Mouse (Mus musculus) splenic B cell, adult 2 months (primary cell): ENCODE results near the gene Lpp.

Experiments used
- DNase-seq: peaks from one replicate; pipeline ENCODE4 v3.0.0-alpha.2; 2011; ENCODE audit warnings: low read depth, low spot score
- H3K27me3 ChIP-seq: 2 replicates; pipeline ENCODE4 v1.6.1; 2012; ENCODE audit warnings: mild to moderate bottlenecking, low read length, moderate library complexity, mixed read lengths; ENCODE audit not compliant: control insufficient read depth, poor library complexity, insufficient read depth, severe bottlenecking
- H3K36me3 ChIP-seq: 2 replicates; pipeline ENCODE4 v1.6.1; 2012; ENCODE audit warnings: mild to moderate bottlenecking, low read length, moderate library complexity, mixed read lengths; ENCODE audit not compliant: control insufficient read depth, poor library complexity, insufficient read depth, severe bottlenecking

The Lpp gene

DNA sequence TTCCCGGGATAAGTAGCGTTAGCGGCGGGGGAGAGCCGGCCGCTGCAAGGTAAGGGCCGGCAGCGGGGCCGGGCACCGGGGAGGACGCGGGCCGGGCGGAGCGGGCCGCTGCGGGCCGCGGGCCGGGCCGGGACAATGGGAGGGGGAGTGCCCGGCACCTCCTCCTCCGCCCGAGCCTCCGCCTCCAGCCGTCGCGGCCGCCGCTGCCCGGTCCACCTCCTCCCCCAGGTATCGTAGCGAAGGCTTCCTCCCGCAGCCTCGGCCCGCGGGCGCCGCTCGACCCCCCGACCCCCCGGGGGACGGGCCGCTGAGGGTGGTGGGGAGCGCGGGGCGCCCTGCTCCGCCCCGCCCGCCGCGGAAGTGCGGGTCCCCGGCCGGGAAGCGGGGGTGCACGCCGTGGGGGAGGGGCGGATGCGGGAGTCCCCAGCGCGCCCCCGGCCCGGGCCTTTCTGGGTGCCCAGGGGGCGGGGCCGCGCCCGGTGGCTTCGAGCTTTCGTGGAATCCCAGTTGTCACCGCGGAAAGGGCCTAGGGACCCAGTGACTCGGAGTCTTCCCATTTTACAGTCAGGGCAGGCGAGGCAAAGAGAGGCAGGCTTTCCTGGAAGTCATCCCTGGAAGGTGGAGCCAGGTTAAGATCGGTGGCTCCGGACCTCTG is 376 bp downstream of the Lpp start:
- DNase-seq, result peak; percentile 50
- no peaks in the 10 kb centered on the region for H3K36me3 ChIP-seq
- no peaks in the 10 kb centered on the region; the same call in 1 of the 2 replicates for H3K27me3 ChIP-seq

DNA sequence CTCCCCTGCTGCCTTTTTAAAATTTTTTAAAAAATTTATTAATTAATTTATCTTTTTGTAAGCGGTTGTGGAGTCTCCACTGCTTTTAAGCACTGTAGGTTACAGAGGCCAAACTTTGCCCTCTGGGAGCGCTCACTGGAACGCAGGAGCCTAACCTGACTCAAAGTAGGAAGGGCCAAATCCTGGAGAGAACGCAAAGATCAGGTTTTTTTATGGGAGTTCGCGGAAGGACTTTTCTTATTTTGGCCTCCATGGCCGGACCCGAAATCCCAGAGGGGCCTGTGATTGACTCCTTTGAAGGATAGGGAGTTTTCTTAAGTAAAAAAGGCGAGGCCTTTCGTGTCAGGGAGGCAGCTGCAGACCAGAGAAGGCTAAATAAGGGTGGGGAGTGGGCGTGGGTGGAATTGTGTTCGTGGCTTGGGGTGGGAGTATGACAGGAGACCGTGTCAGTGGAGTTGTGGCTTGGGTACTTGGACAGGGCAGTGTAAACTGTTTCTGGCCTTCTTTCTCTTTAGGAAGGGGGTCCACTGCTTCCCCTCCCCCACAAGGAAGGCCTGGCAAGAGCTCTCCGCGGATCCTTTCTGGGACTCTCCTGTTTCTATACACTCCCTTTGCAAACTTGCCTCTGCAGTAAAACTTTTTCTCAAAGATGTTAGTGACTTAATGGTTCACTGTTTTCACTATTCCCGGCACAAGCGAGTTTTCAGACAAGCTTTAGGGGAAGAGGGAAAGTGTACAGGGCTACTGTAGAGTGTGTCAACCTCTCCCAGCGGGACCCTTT is 1.1 kb downstream of the Lpp start:
- H3K27me3 ChIP-seq, result no peaks in the 10 kb centered on the region
- H3K36me3 ChIP-seq, result no peaks in the 10 kb centered on the region
- no peak for DNase-seq

DNA sequence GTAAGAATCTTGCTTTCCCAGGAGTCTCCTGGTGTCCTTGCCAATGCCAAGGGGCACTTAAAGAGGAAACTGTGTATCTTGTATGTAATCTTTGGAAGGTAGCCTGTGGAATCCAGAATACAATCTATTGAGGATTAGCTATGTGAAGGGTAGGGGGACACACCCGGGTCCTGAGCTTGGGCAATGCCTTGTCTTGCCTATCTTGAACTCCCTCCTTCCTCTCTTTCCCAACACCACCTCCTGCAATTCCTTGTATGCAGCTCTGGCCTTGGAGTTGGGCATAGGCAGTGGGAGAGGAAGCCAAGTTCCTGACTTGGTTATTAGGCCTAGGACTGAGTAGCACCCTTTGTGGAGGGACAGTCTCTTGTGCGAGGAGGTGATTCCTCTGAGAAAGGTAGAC is 1.8 kb downstream of the Lpp start:
- DNase-seq, result no peak
- H3K36me3 ChIP-seq, result no peaks in the 10 kb centered on the region
- no peaks in the 10 kb centered on the region for H3K27me3 ChIP-seq

DNA sequence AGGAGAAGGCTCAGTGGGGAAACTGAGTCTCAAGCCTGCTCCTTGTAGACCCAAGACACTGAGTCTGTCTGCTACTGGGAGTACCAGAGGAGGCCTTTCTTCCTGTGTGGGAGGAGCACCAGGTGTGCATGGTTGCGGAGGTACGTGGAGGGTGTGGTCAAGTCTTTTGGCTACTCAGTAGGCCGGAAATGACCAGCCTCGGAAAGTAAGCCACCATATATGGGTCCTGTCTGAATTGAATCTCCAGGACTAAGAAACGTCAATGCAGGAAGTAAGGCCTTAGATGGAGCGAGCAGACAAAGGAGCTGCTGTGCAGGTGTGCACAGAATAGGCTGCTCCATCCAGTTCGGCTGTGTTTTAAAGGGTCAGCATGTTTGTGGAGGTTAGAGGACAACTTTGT is 3.2 kb downstream of the Lpp start:
- H3K36me3 ChIP-seq, result no peaks in the 10 kb centered on the region

DNA sequence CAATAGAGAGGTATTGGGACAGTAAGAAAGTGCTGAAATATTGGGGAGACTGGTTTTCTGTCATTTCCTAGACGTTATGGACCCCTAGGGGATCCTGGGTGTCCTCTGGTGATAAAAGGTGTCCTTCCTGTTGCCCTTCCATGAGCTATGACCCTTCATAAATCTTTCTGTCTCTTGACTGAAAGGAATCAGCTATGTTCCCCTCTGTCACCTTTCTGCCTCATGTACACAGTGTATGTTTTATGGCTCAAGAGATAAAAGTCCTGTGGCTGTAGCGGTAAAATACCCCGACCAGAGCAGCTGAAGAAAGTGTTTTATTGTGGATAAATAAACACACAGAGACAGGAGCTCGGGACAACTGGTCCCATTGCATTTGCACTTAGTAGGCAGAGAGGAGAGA is 5.2 kb downstream of the Lpp start:
- DNase-seq, result no peak
- H3K36me3 ChIP-seq, result no peaks in the 10 kb centered on the region
- no peaks in the 10 kb centered on the region for H3K27me3 ChIP-seq

More for the DNA sequence above, 3.2 kb downstream of the Lpp start:
- H3K27me3 ChIP-seq, result no peaks in the 10 kb centered on the region
- no peak for DNase-seq

DNA sequence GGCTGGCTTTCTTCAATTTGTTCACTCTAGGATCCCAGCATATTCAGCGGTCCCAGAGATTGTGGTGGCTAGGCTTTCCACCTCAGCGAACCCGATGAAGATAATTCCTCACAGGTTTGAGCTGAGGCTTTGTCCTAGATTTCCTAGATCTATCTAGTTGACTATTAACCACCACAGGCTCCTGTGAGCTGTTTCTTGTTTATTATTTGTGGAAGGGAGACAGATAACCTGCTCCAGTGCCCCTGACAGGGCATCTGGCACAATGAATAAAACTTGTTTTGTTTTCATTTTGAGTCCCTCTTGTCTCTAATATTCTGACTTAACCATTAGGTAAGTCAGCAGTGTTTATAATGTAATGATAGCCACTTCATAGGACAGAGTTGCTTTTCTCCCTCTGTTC is 5.6 kb downstream of the Lpp start:
- no peaks in the 10 kb centered on the region for H3K36me3 ChIP-seq
- no peaks in the 10 kb centered on the region for H3K27me3 ChIP-seq
- DNase-seq, result no peak

DNA sequence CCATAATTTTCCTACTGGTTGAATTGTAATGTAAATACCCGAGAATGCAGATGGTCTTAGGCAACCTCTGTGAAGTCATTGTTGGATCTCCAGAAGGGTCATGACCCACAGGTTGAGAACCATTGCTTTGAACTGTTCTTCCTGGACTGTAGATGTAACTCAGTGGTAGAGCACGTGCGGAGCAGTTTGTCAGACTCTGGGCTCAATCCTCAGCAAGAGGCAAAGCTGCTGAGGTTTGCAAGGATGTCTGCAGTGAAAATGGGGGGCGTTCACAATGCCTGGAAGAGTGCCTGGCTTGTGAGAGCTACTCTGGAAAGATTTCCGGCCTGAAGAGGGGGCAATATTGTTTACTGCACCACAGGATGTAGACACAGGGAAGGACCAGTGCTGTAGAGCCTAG is 6.2 kb downstream of the Lpp start:
- DNase-seq, result no peak
- Histone ChIP-seq H3K36me3 (no peaks in the 10 kb centered on the region), H3K27me3 (no peaks in the 10 kb centered on the region)

DNA sequence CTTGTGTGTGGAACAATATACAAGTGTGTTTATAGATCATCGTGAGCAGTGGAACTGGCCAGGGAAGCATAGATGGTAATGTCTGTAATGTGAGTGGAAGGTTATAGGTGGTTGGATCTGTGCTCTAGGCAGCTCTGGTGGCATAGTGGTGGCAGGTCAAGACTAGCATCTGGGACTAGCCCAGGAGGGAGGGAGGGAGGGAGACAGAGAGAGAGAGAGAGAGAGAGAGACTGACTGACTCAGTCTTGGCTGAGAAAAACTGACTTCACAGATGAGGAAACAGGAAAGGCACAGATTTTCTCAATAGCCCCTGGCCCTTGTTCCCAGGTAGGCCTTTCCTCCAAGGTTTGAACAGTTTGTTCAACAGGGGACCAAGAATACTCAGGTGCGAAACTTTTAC is 7.5 kb downstream of the Lpp start:
- no peaks in the 10 kb centered on the region for H3K27me3 ChIP-seq

DNA sequence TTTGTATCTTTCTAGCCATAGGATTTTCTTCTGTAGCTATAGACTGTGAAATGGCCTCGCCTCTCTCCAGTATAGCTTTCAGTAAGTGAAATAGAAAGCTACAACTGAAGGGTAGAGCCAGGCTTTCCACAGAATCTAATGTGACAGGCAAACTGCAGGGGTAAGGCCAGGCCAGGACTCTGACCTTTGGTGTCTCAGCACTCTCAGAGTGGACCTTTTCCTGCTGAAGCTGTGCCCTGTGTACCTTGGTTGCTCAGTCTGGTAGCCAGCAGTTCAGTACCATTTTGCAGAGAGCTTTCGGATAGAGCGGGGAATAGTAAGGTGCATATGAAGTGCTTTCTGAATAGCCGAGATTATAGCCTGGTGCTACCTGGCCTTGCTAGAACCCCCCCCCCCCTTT is 9.5 kb downstream of the Lpp start:
- H3K27me3 ChIP-seq, result no peaks in the 10 kb centered on the region
- H3K36me3 ChIP-seq, result no peaks in the 10 kb centered on the region
- DNase-seq, result no peak

More for the DNA sequence above, 7.5 kb downstream of the Lpp start:
- DNase-seq, result no peak
- H3K36me3 ChIP-seq, result no peaks in the 10 kb centered on the region

DNA sequence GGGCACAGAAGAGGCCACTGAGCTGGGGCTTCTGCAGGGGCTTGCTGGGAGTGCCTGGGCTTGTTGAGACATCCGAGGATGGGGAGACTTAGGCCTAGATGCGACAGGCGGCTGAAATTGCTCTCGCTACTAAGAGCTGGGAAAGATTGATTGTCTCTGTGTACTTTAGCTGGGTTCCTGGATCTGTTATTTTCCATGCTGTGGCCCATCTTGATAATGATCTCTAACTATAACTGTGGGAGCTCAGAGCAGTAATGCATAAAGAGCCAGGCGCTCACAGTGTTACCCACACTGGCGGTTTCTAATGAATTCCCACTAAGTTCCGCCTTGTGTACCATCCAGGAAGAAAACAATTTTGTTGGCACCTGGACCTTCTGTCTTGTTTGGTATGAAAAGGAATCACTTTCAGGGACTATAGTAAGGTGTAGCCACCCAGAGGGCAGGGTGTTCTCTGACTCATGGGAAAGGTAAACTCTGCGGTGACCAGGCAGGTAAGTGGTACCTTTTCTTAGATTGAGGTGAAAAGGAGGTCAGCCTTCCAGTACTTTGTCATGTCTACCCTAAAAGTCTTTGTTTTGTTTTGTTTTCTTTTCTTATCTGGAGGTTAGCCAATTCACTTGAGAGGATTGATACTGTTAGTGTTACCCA is 10.6 kb downstream of the Lpp start:
- no peak for DNase-seq
- no peaks in the 10 kb centered on the region for H3K27me3 ChIP-seq
- H3K36me3 ChIP-seq, result no peaks in the 10 kb centered on the region

DNA sequence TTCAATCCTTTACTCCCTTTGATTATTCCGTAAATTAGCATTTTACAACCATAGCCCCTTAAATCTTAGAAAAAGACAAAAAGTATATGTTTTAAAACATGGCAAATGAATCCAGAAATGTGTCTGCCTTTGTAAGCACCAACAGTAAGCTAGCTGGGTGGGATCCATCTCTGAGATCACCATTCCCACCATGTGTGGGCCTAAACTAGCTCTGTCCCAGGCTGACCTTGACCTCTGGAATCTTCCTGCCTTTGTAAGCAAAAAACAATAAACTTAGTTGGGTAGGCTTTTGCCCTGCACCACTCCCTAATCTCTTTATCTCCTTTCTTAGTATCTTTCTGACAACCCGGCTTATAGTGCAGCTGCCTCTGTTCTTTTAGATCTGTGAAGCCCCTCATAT is 13.2 kb downstream of the Lpp start:
- DNase-seq, result no peak
- no peaks in the 10 kb centered on the region for H3K36me3 ChIP-seq
- H3K27me3 ChIP-seq, result no peaks in the 10 kb centered on the region

DNA sequence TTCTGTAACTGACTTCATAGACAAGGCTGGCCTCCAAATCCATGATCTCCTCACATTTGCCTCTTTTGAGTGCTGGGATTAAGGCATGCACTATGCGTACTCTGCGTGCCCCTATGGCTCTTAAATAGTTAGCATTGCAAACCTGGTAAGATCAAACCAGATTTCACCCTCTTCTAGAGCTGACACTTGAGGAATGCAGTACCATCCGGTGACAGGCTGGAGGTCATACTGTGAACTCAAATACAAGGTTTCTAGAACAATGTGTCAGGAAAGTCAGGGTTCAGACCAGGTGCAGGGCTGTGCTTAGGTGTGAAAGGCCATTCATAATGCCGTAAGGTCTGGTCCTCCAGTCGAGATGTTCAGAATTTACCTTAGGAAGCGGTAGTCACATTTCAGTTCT is 18.0 kb downstream of the Lpp start:
- Histone ChIP-seq H3K27me3 (no peaks in the 10 kb centered on the region), H3K36me3 (no peaks in the 10 kb centered on the region)
- no peak for DNase-seq

DNA sequence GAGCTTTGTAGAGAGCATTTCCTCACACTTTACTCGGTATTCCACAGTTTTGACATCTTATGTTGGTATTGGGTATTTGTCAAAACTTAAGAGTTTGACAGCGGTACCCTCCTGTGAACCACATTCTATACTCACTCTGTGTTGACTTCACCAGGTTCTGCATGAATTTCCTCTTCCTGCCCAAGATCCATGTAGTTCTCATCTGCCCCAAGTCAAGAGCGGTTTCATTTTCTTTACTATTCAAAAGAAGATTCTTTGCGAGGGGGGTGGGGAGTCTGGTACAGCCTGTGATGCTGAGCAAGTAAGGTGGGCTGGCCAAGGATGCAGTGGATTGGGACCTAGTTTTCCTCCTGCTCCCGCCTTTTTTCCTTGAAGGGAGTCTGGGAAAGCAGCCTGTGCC is 18.9 kb downstream of the Lpp start:
- DNase-seq, result no peak
- no peaks in the 10 kb centered on the region for H3K27me3 ChIP-seq
- H3K36me3 ChIP-seq, result no peaks in the 10 kb centered on the region

DNA sequence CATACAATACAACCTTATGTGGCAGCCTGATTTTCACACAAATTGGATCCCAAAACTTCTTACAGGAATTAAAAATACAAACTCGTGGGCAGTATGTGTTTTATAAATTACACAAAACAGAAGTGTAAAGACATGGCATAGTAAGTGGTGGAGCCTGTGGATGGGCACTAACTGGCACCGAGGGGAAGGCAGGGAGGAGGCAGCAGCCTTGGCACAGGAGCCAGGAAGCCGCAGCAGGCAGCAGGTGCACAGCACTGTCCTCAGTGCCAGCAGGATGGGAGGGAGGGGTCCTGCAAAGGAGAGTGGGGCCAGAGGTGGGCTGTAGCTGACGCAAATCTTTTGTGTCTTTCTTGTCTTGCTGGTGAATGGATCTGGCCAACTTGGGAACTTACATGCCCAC is 19.8 kb downstream of the Lpp start:
- no peaks in the 10 kb centered on the region for H3K36me3 ChIP-seq
- DNase-seq, result no peak
- H3K27me3 ChIP-seq, result no peaks in the 10 kb centered on the region

DNA sequence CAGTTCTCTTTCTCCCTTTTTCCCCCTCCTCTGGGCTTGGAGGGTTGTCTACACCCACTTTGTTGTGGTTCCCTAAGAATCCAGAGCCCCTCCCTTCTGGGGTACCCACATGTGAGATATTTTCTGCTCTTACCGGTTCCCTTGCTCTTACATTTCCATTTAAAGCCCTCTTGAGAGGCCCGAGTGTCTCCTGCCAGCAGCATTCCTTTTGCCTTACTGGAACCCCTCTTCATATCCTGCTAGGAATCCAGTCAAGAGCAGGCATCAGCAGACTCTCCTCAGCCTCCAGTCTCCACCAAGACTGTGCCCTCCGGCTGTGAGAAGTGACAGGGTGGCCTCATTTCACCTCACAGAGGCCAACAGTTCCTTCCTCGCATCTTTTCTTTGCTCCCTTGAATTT is 24.7 kb downstream of the Lpp start:
- Histone ChIP-seq H3K27me3 (no peaks in the 10 kb centered on the region), H3K36me3 (no peaks in the 10 kb centered on the region)
- no peak for DNase-seq
